ENCODE assay signal across 11 mouse cellular contexts in genomic region chr7:127343351-127344019, GRCm38 (mm10). TPM values are rescaled to one million over a fixed set of nuclear protein-coding genes. Genes with fewer than 3 reads are reported as not detected.
A peak's percentile ranks its signal among the peaks of the same experiment; 100 is the strongest.
DNase-seq lines count a peak whose midpoint lies in the region; ATAC-seq and TF ChIP-seq lines count a peak whose summit lies in the region.
"Had no signal": no experiment of that assay in that cellular context is flagged by ENCODE, and none has a peak within 500 bp of the region (broad histone marks: within the 10 kb centered on the region; RNA-seq: fewer than 3 reads in every experiment).

No protein-coding gene starts in this region.

- WGBS in hindbrain, embryonic 12.5 days, result 94% methylated on average over 38 of the region's 38 CpGs
- 94% methylated on average over 38 of the region's 38 CpGs for WGBS in hindbrain, postnatal 0 days
- 95% methylated on average over 38 of the region's 38 CpGs for WGBS in midbrain, embryonic 10.5 days
- 96% methylated on average over 38 of the region's 38 CpGs for WGBS in midbrain, embryonic 14.5 days
- 90% methylated on average over 38 of the region's 38 CpGs for WGBS in intestine, embryonic 16.5 days

- DNase-seq in cerebellum, adult 11-12 months, result peak; percentile 60
- no peak for DNase-seq in cerebellum, adult 9-10 months
- DNase-seq in hindbrain, postnatal 0 days (ENCODE audit: low spot score), result no peak
- no peak for DNase-seq in midbrain, embryonic 10.5 days (ENCODE audit: low spot score)
- no peak for DNase-seq in midbrain, embryonic 14.5 days
- DNase-seq: thymus, postnatal 4 days had no signal

- H3K4me3 ChIP-seq in hindbrain, embryonic 12.5 days, result 0 out of 2 replicates have a peak overlapping the region, but pooled peaks have one; percentile 95
- H3K4me3 ChIP-seq in hindbrain, postnatal 0 days (ENCODE audit: low read length), result no peak overlapping the region
- H3K4me3 ChIP-seq in midbrain, embryonic 10.5 days, result peak overlapping the region; percentile 95; the same call in 1 of the 2 replicates
- H3K4me3 ChIP-seq in midbrain, embryonic 14.5 days (replicated peaks; ENCODE audit: low read depth, low read length), result no peak overlapping the region
- no peak overlapping the region for H3K4me3 ChIP-seq in intestine, embryonic 16.5 days (ENCODE audit: low read length)

- H3K4me1 ChIP-seq in hindbrain, embryonic 12.5 days, result peaks cover 21% of the 10 kb centered on the region
- no peaks in the 10 kb centered on the region for H3K4me1 ChIP-seq in hindbrain, postnatal 0 days (ENCODE audit: insufficient read depth, low read length)
- H3K4me1 ChIP-seq in midbrain, embryonic 10.5 days, result peaks cover 31% of the 10 kb centered on the region
- peaks cover 14% of the 10 kb centered on the region for H3K4me1 ChIP-seq in midbrain, embryonic 14.5 days (ENCODE audit: control insufficient read depth, insufficient read depth, low read length)
- peaks cover 25% of the 10 kb centered on the region for H3K4me1 ChIP-seq in intestine, embryonic 16.5 days (ENCODE audit: control insufficient read depth, insufficient read depth, low read length)

- no peak for TF ChIP-seq CTCF in hindbrain, postnatal 0 days (IDR thresholded peaks at IDR 0.05; ENCODE audit: low read depth)

- H3K36me3 ChIP-seq in hindbrain, embryonic 12.5 days, result peaks cover 30% of the 10 kb centered on the region
- H3K36me3 ChIP-seq in hindbrain, postnatal 0 days (ENCODE audit: insufficient read depth, low read length), result peaks cover 17% of the 10 kb centered on the region; the same call in 1 of the 2 replicates
- peaks cover 35% of the 10 kb centered on the region for H3K36me3 ChIP-seq in midbrain, embryonic 10.5 days
- H3K36me3 ChIP-seq in midbrain, embryonic 14.5 days (ENCODE audit: control insufficient read depth, insufficient read depth, low read length), result peaks cover 24% of the 10 kb centered on the region
- peaks cover 12% of the 10 kb centered on the region for H3K36me3 ChIP-seq in intestine, embryonic 16.5 days (ENCODE audit: control insufficient read depth, insufficient read depth, low read length)

- no peaks in the 10 kb centered on the region for H3K9me3 ChIP-seq in hindbrain, embryonic 12.5 days (replicated peaks)
- H3K9me3 ChIP-seq in hindbrain, postnatal 0 days (ENCODE audit: low read length), result no peaks in the 10 kb centered on the region
- H3K9me3 ChIP-seq in midbrain, embryonic 10.5 days (replicated peaks), result no peaks in the 10 kb centered on the region
- H3K9me3 ChIP-seq in midbrain, embryonic 14.5 days (ENCODE audit: control insufficient read depth, low read length), result no peaks in the 10 kb centered on the region
- no peaks in the 10 kb centered on the region for H3K9me3 ChIP-seq in intestine, embryonic 16.5 days (ENCODE audit: control insufficient read depth, low read length)
- H3K9me3 ChIP-seq: embryonic facial prominence, embryonic 12.5 days had no signal

- no peak overlapping the region for H3K4me2 ChIP-seq in hindbrain, embryonic 12.5 days (replicated peaks)
- H3K4me2 ChIP-seq in hindbrain, postnatal 0 days (ENCODE audit: low read depth, low read length), result no peak overlapping the region
- no peak overlapping the region for H3K4me2 ChIP-seq in midbrain, embryonic 14.5 days (ENCODE audit: low read length)
- H3K4me2 ChIP-seq in intestine, embryonic 16.5 days (ENCODE audit: low read depth, low read length), result 0 out of 2 replicates have a peak overlapping the region, but pooled peaks have one; percentile 23

- no peak overlapping the region for H3K27ac ChIP-seq in hindbrain, embryonic 12.5 days
- H3K27ac ChIP-seq in hindbrain, postnatal 0 days, result no peak overlapping the region
- no peak overlapping the region for H3K27ac ChIP-seq in midbrain, embryonic 10.5 days (replicated peaks)
- H3K27ac ChIP-seq in midbrain, embryonic 14.5 days (replicated peaks; ENCODE audit: low read depth, low read length), result no peak overlapping the region
- peak overlapping the region; percentile 73 for H3K27ac ChIP-seq in intestine, embryonic 16.5 days (ENCODE audit: low read length)
- H3K27ac ChIP-seq: embryonic facial prominence, embryonic 12.5 days; heart, adult 2 months had no signal

- H3K9ac ChIP-seq in hindbrain, embryonic 12.5 days, result 0 out of 2 replicates have a peak overlapping the region, but pooled peaks have one; percentile 23
- H3K9ac ChIP-seq in hindbrain, postnatal 0 days (replicated peaks; ENCODE audit: low read length), result no peak overlapping the region
- H3K9ac ChIP-seq in midbrain, embryonic 14.5 days (replicated peaks; ENCODE audit: low read length), result no peak overlapping the region
- H3K9ac ChIP-seq in intestine, embryonic 16.5 days (ENCODE audit: low read depth, low read length), result peak overlapping the region; percentile 97; the same call in 1 of the 2 replicates

- no peak for ATAC-seq in hindbrain, embryonic 12.5 days (ENCODE audit: low FRiP score)
- no peak for ATAC-seq in hindbrain, postnatal 0 days
- ATAC-seq in midbrain, embryonic 14.5 days (ENCODE audit: low FRiP score, low TSS enrichment), result no peak
- no peak for ATAC-seq in intestine, embryonic 16.5 days
- ATAC-seq in megakaryocyte-erythroid progenitor cell, adult 5-6 weeks (replicated peaks; ENCODE audit: low FRiP score, low TSS enrichment, poor library complexity, severe bottlenecking), result no peak

- H3K27me3 ChIP-seq in hindbrain, embryonic 12.5 days, result no peaks in the 10 kb centered on the region
- H3K27me3 ChIP-seq in hindbrain, postnatal 0 days (ENCODE audit: insufficient read depth, low read length), result no peaks in the 10 kb centered on the region
- H3K27me3 ChIP-seq in midbrain, embryonic 10.5 days (ENCODE audit: low read depth, poor library complexity, severe bottlenecking), result no peaks in the 10 kb centered on the region
- no peaks in the 10 kb centered on the region for H3K27me3 ChIP-seq in midbrain, embryonic 14.5 days (ENCODE audit: control insufficient read depth, insufficient read depth, low read length)
- no peaks in the 10 kb centered on the region for H3K27me3 ChIP-seq in intestine, embryonic 16.5 days (replicated peaks; ENCODE audit: control insufficient read depth, insufficient read depth, low read length)
- H3K27me3 ChIP-seq: embryonic facial prominence, embryonic 12.5 days had no signal

RNA-seq across cellular contexts. Expression of gene Zfp768, which starts 1.9 kb away (rescaled TPM):
- polyA plus RNA-seq in hindbrain, embryonic 12.5 days (2016; fragmentation: Nextera tagmentation; extraction: Ambion mirVana), result 21.3 and 23.1 TPM in 2 replicates
- 47.7 and 53.6 TPM in 2 replicates for total RNA-seq in hindbrain, postnatal 0 days (2014; rRNA removed)
- polyA plus RNA-seq in hindbrain, postnatal 0 days (2015; fragmentation: Nextera tagmentation; extraction: Ambion mirVana), result 13.4 and 15.7 TPM in 2 replicates
- polyA plus RNA-seq in midbrain, embryonic 10.5 days (2016; fragmentation: Nextera tagmentation; extraction: Ambion mirVana), result 19.7 and 20.6 TPM in 2 replicates
- polyA plus RNA-seq in midbrain, embryonic 14.5 days (2014; fragmentation: Nextera tagmentation; extraction: Ambion mirVana), result 5.1 and 12.9 TPM in 2 replicates
- 21.9 and 23.4 TPM in 2 replicates for polyA plus RNA-seq in intestine, embryonic 16.5 days (2015; fragmentation: Nextera tagmentation; extraction: Ambion mirVana)
- 3.5 and 8.4 TPM in 2 replicates for total RNA-seq in megakaryocyte-erythroid progenitor cell, adult 5-6 weeks (2014; fragmentation: Nextera tagmentation)
- 3.0 and 4.4 TPM in 2 replicates for total RNA-seq in megakaryocyte-erythroid progenitor cell, adult 5-6 weeks (2017)

RNA-seq across cellular contexts. Expression of gene Zfp747, which starts 32.4 kb away (rescaled TPM):
- polyA plus RNA-seq in hindbrain, embryonic 12.5 days (2016; fragmentation: Nextera tagmentation; extraction: Ambion mirVana), result 9.3 and 9.7 TPM in 2 replicates
- 7.9 and 10.0 TPM in 2 replicates for total RNA-seq in hindbrain, postnatal 0 days (2014; rRNA removed)
- 4.0 and 4.5 TPM in 2 replicates for polyA plus RNA-seq in hindbrain, postnatal 0 days (2015; fragmentation: Nextera tagmentation; extraction: Ambion mirVana)
- 8.6 and 9.1 TPM in 2 replicates for polyA plus RNA-seq in midbrain, embryonic 10.5 days (2016; fragmentation: Nextera tagmentation; extraction: Ambion mirVana)
- polyA plus RNA-seq in midbrain, embryonic 14.5 days (2014; fragmentation: Nextera tagmentation; extraction: Ambion mirVana), result 7.0 and 7.7 TPM in 2 replicates
- 11.7 and 13.6 TPM in 2 replicates for polyA plus RNA-seq in intestine, embryonic 16.5 days (2015; fragmentation: Nextera tagmentation; extraction: Ambion mirVana)
- total RNA-seq in megakaryocyte-erythroid progenitor cell, adult 5-6 weeks (2014; fragmentation: Nextera tagmentation), result 7.7 and 8.3 TPM in 2 replicates
- total RNA-seq in megakaryocyte-erythroid progenitor cell, adult 5-6 weeks (2017), result 4.0 and 10.9 TPM in 2 replicates

RNA-seq across cellular contexts. Expression of gene 9130019O22Rik, which starts 43.5 kb away (rescaled TPM):
- polyA plus RNA-seq in hindbrain, embryonic 12.5 days (2016; fragmentation: Nextera tagmentation; extraction: Ambion mirVana), result 5.4 and 6.0 TPM in 2 replicates
- 2.7 and 5.5 TPM in 2 replicates for total RNA-seq in hindbrain, postnatal 0 days (2014; rRNA removed)
- 1.2 and 1.8 TPM in 2 replicates for polyA plus RNA-seq in hindbrain, postnatal 0 days (2015; fragmentation: Nextera tagmentation; extraction: Ambion mirVana)
- 5.8 and 6.4 TPM in 2 replicates for polyA plus RNA-seq in midbrain, embryonic 10.5 days (2016; fragmentation: Nextera tagmentation; extraction: Ambion mirVana)
- polyA plus RNA-seq in midbrain, embryonic 14.5 days (2014; fragmentation: Nextera tagmentation; extraction: Ambion mirVana), result 5.3 and 6.9 TPM in 2 replicates
- 6.9 and 7.2 TPM in 2 replicates for polyA plus RNA-seq in intestine, embryonic 16.5 days (2015; fragmentation: Nextera tagmentation; extraction: Ambion mirVana)
- 2.3 and 4.0 TPM in 2 replicates for total RNA-seq in megakaryocyte-erythroid progenitor cell, adult 5-6 weeks (2014; fragmentation: Nextera tagmentation)
- 3.6 and 4.8 TPM in 2 replicates for total RNA-seq in megakaryocyte-erythroid progenitor cell, adult 5-6 weeks (2017)

RNA-seq across cellular contexts. Expression of gene Itgal, which starts 47.4 kb away (rescaled TPM):
- polyA plus RNA-seq in hindbrain, embryonic 12.5 days (2016; fragmentation: Nextera tagmentation; extraction: Ambion mirVana), result 0.46 and 0.52 TPM in 2 replicates
- total RNA-seq in hindbrain, postnatal 0 days (2014; rRNA removed), result 0.11 TPM in 1 of 2 replicates, not detected in the other
- 0.10 and 0.26 TPM in 2 replicates for polyA plus RNA-seq in hindbrain, postnatal 0 days (2015; fragmentation: Nextera tagmentation; extraction: Ambion mirVana)
- polyA plus RNA-seq in midbrain, embryonic 10.5 days (2016; fragmentation: Nextera tagmentation; extraction: Ambion mirVana), result 0.72 and 0.77 TPM in 2 replicates
- polyA plus RNA-seq in midbrain, embryonic 14.5 days (2014; fragmentation: Nextera tagmentation; extraction: Ambion mirVana), result 0.22 and 0.39 TPM in 2 replicates
- polyA plus RNA-seq in intestine, embryonic 16.5 days (2015; fragmentation: Nextera tagmentation; extraction: Ambion mirVana), result 2.4 and 2.8 TPM in 2 replicates
- 5.5 and 11.4 TPM in 2 replicates for total RNA-seq in megakaryocyte-erythroid progenitor cell, adult 5-6 weeks (2014; fragmentation: Nextera tagmentation)
- 2.6 and 4.6 TPM in 2 replicates for total RNA-seq in megakaryocyte-erythroid progenitor cell, adult 5-6 weeks (2017)

RNA-seq across cellular contexts. Expression of gene E430018J23Rik, which starts 49.9 kb away (rescaled TPM):
- 6.4 and 6.8 TPM in 2 replicates for polyA plus RNA-seq in hindbrain, embryonic 12.5 days (2016; fragmentation: Nextera tagmentation; extraction: Ambion mirVana)
- total RNA-seq in hindbrain, postnatal 0 days (2014; rRNA removed), result 13.8 and 15.5 TPM in 2 replicates
- 1.8 and 2.2 TPM in 2 replicates for polyA plus RNA-seq in hindbrain, postnatal 0 days (2015; fragmentation: Nextera tagmentation; extraction: Ambion mirVana)
- polyA plus RNA-seq in midbrain, embryonic 10.5 days (2016; fragmentation: Nextera tagmentation; extraction: Ambion mirVana), result 5.4 and 6.3 TPM in 2 replicates
- 5.5 and 6.2 TPM in 2 replicates for polyA plus RNA-seq in midbrain, embryonic 14.5 days (2014; fragmentation: Nextera tagmentation; extraction: Ambion mirVana)
- polyA plus RNA-seq in intestine, embryonic 16.5 days (2015; fragmentation: Nextera tagmentation; extraction: Ambion mirVana), result 8.2 and 10.2 TPM in 2 replicates
- 3.1 and 8.6 TPM in 2 replicates for total RNA-seq in megakaryocyte-erythroid progenitor cell, adult 5-6 weeks (2014; fragmentation: Nextera tagmentation)
- 7.8 TPM in 2 replicates for total RNA-seq in megakaryocyte-erythroid progenitor cell, adult 5-6 weeks (2017)

Comparison
In these comparisons a context has a peak if more than half of its experiments do, and no peak if none do; other contexts are left out.
1. H3K4me3 ChIP-seq: peak in hindbrain, embryonic 12.5 days (single experiment) and midbrain, embryonic 10.5 days (single experiment); none in hindbrain, postnatal 0 days (single experiment), midbrain, embryonic 14.5 days (single experiment) and intestine, embryonic 16.5 days (single experiment).
2. H3K9ac ChIP-seq: peak in hindbrain, embryonic 12.5 days (single experiment) and intestine, embryonic 16.5 days (single experiment); none in hindbrain, postnatal 0 days (single experiment) and midbrain, embryonic 14.5 days (single experiment).